Mouse (Mus musculus): Measurements from ENCODE around the gene Trem2.

DNA sequence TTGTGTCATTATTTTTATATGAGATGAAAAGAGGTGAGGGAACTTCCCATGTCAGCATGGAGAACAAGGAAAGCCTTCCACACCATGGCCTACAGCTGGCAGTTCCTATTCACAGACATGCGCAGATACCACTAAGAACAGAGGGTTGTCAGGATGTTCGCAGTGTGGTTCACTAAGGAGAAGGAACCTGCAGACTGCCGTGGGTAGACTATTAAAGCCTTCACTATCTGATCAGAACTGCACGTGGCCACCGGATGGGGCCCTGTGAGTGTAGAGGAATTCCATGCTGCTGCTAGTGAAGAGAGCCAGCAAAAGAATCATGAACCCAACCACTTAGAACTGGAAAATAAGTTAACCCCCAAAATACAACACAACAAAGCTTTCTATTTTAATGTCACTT lies 43.2 kb downstream of the Trem2 start:
- TF ChIP-seq CTCF (conservative IDR thresholded peaks at IDR 0.05; ENCODE audit: insufficient read depth, insufficient read length, low read depth, low read length), result no peak
- no peak for TF ChIP-seq POLR2A (IDR thresholded peaks at IDR 0.05; ENCODE audit: low read depth, low read length)

Measured in kidney, adult 2 months (tissue).